Mouse (Mus musculus) G1E (cell line): ENCODE data around the gene Obox3.
"Not testable (repeated sequence)": the region's sequence is repeated elsewhere in the genome, so short reads cannot be mapped to it uniquely, and the experiment has no call there.

ENCODE experiments used
- CTCF ChIP-seq: IDR thresholded peaks from 2 replicates; pipeline ENCODE4 v1.5.1; 2012; ENCODE audit warnings: low read depth, low read length, inconsistent platforms, mixed read lengths
- GATA1 ChIP-seq: IDR thresholded peaks from 2 replicates; pipeline ENCODE4 v1.6.1; 2012; ENCODE audit warnings: borderline replicate concordance, low read length, inconsistent platforms, mixed read lengths
- GATA2 ChIP-seq: IDR thresholded peaks from 2 replicates; pipeline ENCODE4 v1.6.1; 2012; ENCODE audit warnings: low read depth, low read length, inconsistent platforms, borderline replicate concordance
- TAL1 ChIP-seq: conservative IDR thresholded peaks from 2 replicates; pipeline ENCODE4 v1.6.1; 2012; ENCODE audit warnings: low read depth, low read length, inconsistent platforms, mixed read lengths

DNA sequence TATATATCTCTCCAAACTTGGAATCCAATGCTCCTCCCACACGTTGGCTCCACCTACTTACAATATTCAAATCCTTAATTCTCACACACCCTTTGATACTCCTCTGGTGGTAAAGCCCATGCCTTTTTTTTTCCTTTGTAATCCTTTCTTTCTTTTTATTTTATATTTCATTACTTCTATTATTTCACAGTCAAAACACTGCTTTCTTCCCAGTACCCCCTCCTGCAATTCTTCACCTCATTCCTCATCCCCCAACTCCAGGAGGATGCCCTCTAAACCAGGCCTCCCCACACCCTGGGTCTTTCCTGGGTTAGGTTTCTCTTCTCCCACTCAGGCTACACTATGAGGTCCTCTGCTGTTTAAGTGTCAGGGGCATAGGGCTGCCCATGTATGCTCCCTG lies at the start of gene Obox3:
- TF ChIP-seq CTCF, TAL1, GATA1, GATA2: not testable (repeated sequence)
